Mouse (Mus musculus) CH12F3 (cell line): ENCODE data around the gene Klhl9.
"Not testable (repeated sequence)": the region's sequence is repeated elsewhere in the genome, so short reads cannot be mapped to it uniquely, and the experiment has no call there.

Experiments used
- in situ Hi-C: fragments of 300-500 bp; cut with MboI; formaldehyde crosslinking; loops from 2 replicates; pipeline ENCODE4 v1.14.3; 2020; ENCODE audit warnings: low sequenced_read_pairs

Gene Klhl9

GRCm38 (mm10) chr4:88721791-88722721 lies at the start of gene Klhl9, which contains the start of gene Gm26566:
TSS of gene Klhl9 (minus strand) at chr4:88722465.
TSS of gene Gm26566 (plus strand) at chr4:88721805.
- in situ Hi-C loops: no loop called here

GRCm38 (mm10) chr4:88763384-88764018 lies 41.2 kb upstream of the Klhl9 start:
- in situ Hi-C loops: not testable (repeated sequence)

- in situ Hi-C loops: not testable (repeated sequence)
Measured at GRCm38 (mm10) chr4:88762341-88762740, 40.1 kb upstream of the Klhl9 start.

GRCm38 (mm10) chr4:88761776-88762175 lies 39.5 kb upstream of the Klhl9 start:
- in situ Hi-C loops: not testable (repeated sequence)

GRCm38 (mm10) chr4:88760431-88760830 lies 38.2 kb upstream of the Klhl9 start:
- in situ Hi-C loops: not testable (repeated sequence)

- in situ Hi-C loops: not testable (repeated sequence)
Measured at GRCm38 (mm10) chr4:88759610-88760268, 37.5 kb upstream of the Klhl9 start, which contains the start of gene Gm13283. TSS of gene Gm13283 (plus strand) at chr4:88760119.

- in situ Hi-C loops: not testable (repeated sequence)
Measured at GRCm38 (mm10) chr4:88758751-88759150, 36.5 kb upstream of the Klhl9 start.

GRCm38 (mm10) chr4:88757628-88758031 lies 35.4 kb upstream of the Klhl9 start:
- in situ Hi-C loops: not testable (repeated sequence)

- in situ Hi-C loops: not testable (repeated sequence)
Measured at GRCm38 (mm10) chr4:88756581-88757513, 34.6 kb upstream of the Klhl9 start.

- in situ Hi-C loops: not testable (repeated sequence)
Measured at GRCm38 (mm10) chr4:88754818-88755340, 32.6 kb upstream of the Klhl9 start, which contains the start of gene Gm13271. TSS of gene Gm13271 (plus strand) at chr4:88754868.

GRCm38 (mm10) chr4:88749926-88750325 lies 27.7 kb upstream of the Klhl9 start:
- in situ Hi-C loops: no loop called here

- in situ Hi-C loops: no loop called here
Measured at GRCm38 (mm10) chr4:88744207-88744606, 21.9 kb upstream of the Klhl9 start.

GRCm38 (mm10) chr4:88742771-88743371 lies 20.6 kb upstream of the Klhl9 start:
- in situ Hi-C loops: no loop called here

GRCm38 (mm10) chr4:88741426-88741825 lies 19.2 kb upstream of the Klhl9 start:
- in situ Hi-C loops: no loop called here

- in situ Hi-C loops: no loop called here
Measured at GRCm38 (mm10) chr4:88739036-88739435, 16.8 kb upstream of the Klhl9 start.

GRCm38 (mm10) chr4:88738480-88738879 lies 16.2 kb upstream of the Klhl9 start:
- in situ Hi-C loops: no loop called here

- in situ Hi-C loops: no loop called here
Measured at GRCm38 (mm10) chr4:88727324-88727723, 5.1 kb upstream of the Klhl9 start.

- in situ Hi-C loops: no loop called here
Measured at GRCm38 (mm10) chr4:88726727-88727126, 4.5 kb upstream of the Klhl9 start.

- in situ Hi-C loops: no loop called here
Measured at GRCm38 (mm10) chr4:88723497-88724090, 1.3 kb upstream of the Klhl9 start.
